Mouse (Mus musculus) intestine, embryonic 14.5 days (tissue): ENCODE data around the gene Ramac. TPM values are rescaled to one million over a fixed set of nuclear protein-coding genes. Genes with fewer than 3 reads are reported as not detected.

Source experiments
- ATAC-seq: fragments of 200-750 bp; cut with Nextera tagmentation; replicated peaks from 2 replicates; pipeline ENCODE4 v1.8.0; 2017; ENCODE audit warnings: low read depth, moderate number of reproducible peaks, moderate TSS enrichment, moderate library complexity; ENCODE audit not compliant: low FRiP score, low TSS enrichment
- DNase-seq: peaks from one replicate; pipeline ENCODE4 v3.0.0-alpha.2; 2018; ENCODE audit warnings: low spot score
- H3K27ac ChIP-seq: fragments of 300-500 bp; sonication (generic); 2 replicates; pipeline ENCODE4 v1.5.1; 2014; ENCODE audit warnings: low read depth, mild to moderate bottlenecking, control low read depth
- H3K27me3 ChIP-seq: fragments of 300-500 bp; sonication (generic); replicated peaks from 2 replicates; pipeline ENCODE4 v1.6.1; 2014; ENCODE audit warnings: low read length, control low read depth; ENCODE audit not compliant: control insufficient read depth, insufficient read depth
- H3K36me3 ChIP-seq: fragments of 300-500 bp; sonication (generic); 2 replicates; pipeline ENCODE4 v1.6.1; 2014; ENCODE audit warnings: low read length, control low read depth; ENCODE audit not compliant: control insufficient read depth, insufficient read depth
- H3K4me1 ChIP-seq: fragments of 300-500 bp; sonication (generic); replicated peaks from 2 replicates; pipeline ENCODE4 v1.6.1; 2014; ENCODE audit warnings: low read length, control low read depth, mixed read lengths; ENCODE audit not compliant: control insufficient read depth, insufficient read depth
- H3K4me2 ChIP-seq: fragments of 300-500 bp; sonication (generic); 2 replicates; pipeline ENCODE4 v1.6.1; 2014; ENCODE audit warnings: low read length
- H3K4me3 ChIP-seq: fragments of 300-500 bp; sonication (generic); 2 replicates; pipeline ENCODE4 v1.5.1; 2014; ENCODE audit warnings: low read depth, low read length, control low read depth, mixed read lengths
- H3K9ac ChIP-seq: fragments of 300-500 bp; sonication (generic); 2 replicates; pipeline ENCODE4 v1.6.1; 2014; ENCODE audit warnings: mild to moderate bottlenecking, low read length
- H3K9me3 ChIP-seq: fragments of 300-500 bp; sonication (generic); 2 replicates; pipeline ENCODE4 v1.6.1; 2016; ENCODE audit warnings: low read length, control low read depth; ENCODE audit not compliant: control insufficient read depth
- WGBS: fragments of 180-500 bp; shearing (Covaris S2); extraction: QIAGEN DNeasy Blood & Tissue Kit; methylation state at CpG from one replicate; pipeline ENCODE4 v1.1.7; 2014; 5-methylcytosine and 5-hydroxymethylcytosine counted together
- polyA plus RNA-seq: library from polyadenylated mRNA; unstranded; fragments of >200 nt; fragmentation: Nextera tagmentation; extraction: Ambion mirVana; gene quantifications from 2 replicates; pipeline ENCODE4 v1.2.1, GENCODE M21; 2014

Ramac gene
- polyA plus RNA-seq, 1 experiment from 2014 or later, result 125 TPM

DNA sequence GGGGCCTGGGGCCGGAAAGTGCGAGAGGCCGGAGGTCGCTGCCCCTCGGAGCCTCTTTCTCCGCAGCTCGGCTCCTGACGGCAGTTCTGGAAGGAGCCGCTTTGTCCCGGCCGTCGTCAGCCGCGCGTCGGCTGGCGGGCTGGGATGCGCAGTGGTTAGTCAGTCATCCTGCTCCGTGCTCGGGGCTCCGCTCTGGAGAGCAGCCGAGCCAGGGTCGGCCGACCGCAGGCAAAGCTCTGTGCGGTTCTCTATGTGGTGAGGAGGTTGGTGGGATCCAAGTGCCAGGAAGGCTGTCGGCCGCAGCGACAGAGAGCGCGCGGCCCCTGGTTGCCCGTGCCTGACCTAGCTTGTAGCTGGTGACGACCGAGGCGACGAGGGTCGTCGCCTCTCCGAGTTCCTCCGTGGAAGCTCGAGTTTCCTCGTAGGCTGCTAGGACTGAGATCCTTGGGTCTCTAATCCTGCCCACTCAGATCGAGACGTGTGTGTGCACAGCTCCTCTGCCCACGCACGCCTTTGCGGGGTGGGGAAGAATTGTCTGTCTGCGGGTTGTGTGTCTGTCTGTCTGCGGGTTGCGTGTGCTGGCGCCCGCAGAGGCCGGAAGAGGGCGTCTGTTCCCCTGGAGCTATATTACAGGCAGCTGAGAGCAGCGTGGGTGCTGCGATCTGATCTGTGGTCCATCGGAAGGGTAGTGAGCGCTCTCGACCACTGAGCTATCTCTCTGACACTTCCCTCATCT, 553 bp downstream of the Ramac start:
- Histone ChIP-seq H3K4me3 (peak overlapping the region; percentile 99), H3K27me3 (no peaks in the 10 kb centered on the region), H3K4me2 (peak overlapping the region; percentile 84), H3K9ac (peak overlapping the region; percentile 88), H3K4me1 (peaks cover 6% of the 10 kb centered on the region), H3K9me3 (no peaks in the 10 kb centered on the region), H3K27ac (peak overlapping the region; percentile 80), H3K36me3 (no peaks in the 10 kb centered on the region)
- DNase-seq, result no peak
- 1% methylated on average over 60 of the region's 60 CpGs for WGBS
- peak; percentile 87 for ATAC-seq

DNA sequence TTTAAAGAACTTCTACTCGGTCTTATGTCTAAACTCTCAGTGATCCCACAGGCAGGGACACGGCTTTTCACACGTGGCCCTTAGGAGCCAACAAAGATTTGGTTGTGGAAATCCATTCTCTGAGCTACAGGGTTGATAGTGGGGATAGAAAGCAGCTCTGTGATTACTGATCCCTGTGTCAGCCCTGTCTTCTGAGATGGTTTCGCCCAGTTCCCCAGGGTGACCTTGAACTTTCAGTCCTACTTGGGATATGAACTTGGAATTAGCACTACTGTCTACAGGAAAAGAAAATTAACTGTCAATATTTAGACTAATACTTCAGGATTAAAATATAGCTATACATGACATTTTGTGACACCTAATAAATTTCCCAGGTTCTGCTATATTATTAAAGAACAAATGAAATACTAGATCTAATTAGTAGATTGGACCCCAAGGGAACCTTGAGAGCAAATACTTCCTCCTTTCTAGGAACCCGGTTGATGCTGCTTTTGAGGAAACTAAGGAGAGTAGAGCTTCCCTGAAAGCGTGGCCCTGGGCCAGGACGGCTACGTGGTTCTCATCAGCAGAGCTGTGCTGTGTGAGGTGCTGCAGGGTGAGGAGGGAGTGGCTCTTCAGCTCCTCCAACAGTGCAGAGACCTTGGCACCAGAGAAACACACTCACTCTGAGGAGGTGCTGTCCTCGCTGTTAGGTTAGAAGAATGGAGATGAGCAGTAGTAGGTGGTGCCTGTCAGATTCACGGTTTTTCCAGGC, 10.2 kb downstream of the Ramac start:
- no peaks in the 10 kb centered on the region for H3K27me3 ChIP-seq
- ATAC-seq, result no peak
- no peak for DNase-seq
- H3K4me3 ChIP-seq, result no peak overlapping the region
- H3K4me2 ChIP-seq, result no peak overlapping the region
- H3K9me3 ChIP-seq, result no peaks in the 10 kb centered on the region
- H3K36me3 ChIP-seq, result no peaks in the 10 kb centered on the region
- no peaks in the 10 kb centered on the region for H3K4me1 ChIP-seq
- H3K9ac ChIP-seq, result no peak overlapping the region
- WGBS, result 77% methylated on average over 10 of the region's 10 CpGs
- H3K27ac ChIP-seq, result no peak overlapping the region

DNA sequence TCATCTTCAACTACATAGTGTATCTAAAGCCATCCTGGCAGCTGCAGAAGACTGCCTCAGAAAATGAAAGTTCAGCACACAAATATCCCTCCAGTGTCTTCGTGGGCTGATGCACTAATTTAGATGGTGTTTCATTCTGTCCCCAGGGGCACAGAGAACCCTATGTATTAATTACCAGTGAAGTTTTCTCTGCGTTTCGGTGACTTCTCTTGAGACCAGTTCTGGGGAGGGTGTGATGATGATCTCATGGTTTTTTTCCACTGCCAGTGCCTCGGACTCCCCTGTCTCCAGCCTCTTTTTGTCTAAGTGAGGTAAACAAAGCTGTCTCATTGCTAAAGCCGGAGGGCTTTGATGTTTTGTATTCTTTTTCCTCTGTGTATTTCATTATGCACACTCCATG, 12.6 kb downstream of the Ramac start:
- no peak overlapping the region for H3K4me3 ChIP-seq
- no peak overlapping the region for H3K27ac ChIP-seq
- H3K9ac ChIP-seq, result no peak overlapping the region
- WGBS, result 84% methylated on average over 5 of the region's 5 CpGs
- DNase-seq (no peak), ATAC-seq (no peak)
- H3K9me3 ChIP-seq, result peaks cover 2% of the 10 kb centered on the region; the same call in 1 of the 2 replicates
- no peaks in the 10 kb centered on the region for H3K4me1 ChIP-seq
- no peak overlapping the region for H3K4me2 ChIP-seq
- H3K27me3 ChIP-seq, result no peaks in the 10 kb centered on the region
- H3K36me3 ChIP-seq, result peaks cover 6% of the 10 kb centered on the region

DNA sequence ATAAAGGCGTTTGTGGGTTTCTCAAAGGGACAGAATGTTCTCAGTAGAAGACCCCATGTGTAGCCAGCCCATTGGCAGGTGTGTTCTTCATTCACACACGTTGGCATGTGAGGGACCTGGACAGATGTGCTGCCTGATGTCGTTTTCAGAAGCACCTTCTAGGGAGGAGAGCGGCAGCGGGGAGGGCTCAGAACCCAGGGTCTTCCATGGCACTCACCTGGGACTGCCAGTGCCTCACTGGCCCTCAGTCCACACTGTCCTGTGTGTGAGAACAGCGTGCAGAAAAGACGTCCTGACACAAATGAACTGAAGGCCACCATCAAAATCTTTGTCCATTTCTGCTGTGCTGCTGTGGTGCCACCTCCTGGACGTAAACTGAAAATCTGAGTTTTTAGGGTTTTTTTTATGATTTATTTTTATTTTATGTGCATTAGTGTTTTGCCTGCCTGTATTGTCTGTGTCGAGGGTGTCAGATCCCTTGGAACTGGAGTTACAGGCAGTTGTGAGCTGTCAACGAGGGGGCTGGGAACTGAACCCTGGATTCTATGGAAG, 15.0 kb downstream of the Ramac start:
- Histone ChIP-seq H3K27me3 (no peaks in the 10 kb centered on the region), H3K9me3 (peaks cover 9% of the 10 kb centered on the region), H3K4me3 (no peak overlapping the region), H3K4me1 (no peaks in the 10 kb centered on the region), H3K27ac (no peak overlapping the region), H3K36me3 (peaks cover 25% of the 10 kb centered on the region), H3K9ac (no peak overlapping the region), H3K4me2 (no peak overlapping the region)
- no peak for ATAC-seq
- no peak for DNase-seq
- 67% methylated on average over 10 of the region's 10 CpGs for WGBS

DNA sequence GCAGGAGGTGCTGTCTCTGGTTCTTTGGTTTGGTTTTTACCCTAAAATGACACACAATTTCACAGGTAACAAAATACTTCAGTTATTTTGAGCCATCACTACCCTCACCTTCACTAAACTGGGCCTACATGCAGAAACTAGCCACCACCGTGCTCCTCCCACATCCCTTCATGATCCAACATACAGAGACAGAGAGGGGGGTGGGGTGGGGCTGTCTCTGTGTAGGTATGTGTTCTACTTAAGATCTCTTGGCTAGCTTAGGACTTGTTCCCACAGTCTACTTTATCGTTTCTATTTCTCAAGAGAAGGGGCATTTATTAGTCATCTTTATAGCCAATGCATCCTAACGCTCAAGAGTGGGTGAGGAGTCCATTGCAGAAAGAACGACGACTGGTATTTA, 25.8 kb downstream of the Ramac start:
- Histone ChIP-seq H3K9ac (peak overlapping the region; percentile 76), H3K4me3 (peak overlapping the region; percentile 71), H3K27me3 (no peaks in the 10 kb centered on the region), H3K4me2 (peak overlapping the region; percentile 70), H3K9me3 (no peaks in the 10 kb centered on the region), H3K27ac (peak overlapping the region; percentile 97), H3K4me1 (peaks cover 11% of the 10 kb centered on the region), H3K36me3 (peaks cover 17% of the 10 kb centered on the region)
- ATAC-seq (no peak), DNase-seq (no peak)
- 5% methylated on average over 5 of the region's 5 CpGs for WGBS

DNA sequence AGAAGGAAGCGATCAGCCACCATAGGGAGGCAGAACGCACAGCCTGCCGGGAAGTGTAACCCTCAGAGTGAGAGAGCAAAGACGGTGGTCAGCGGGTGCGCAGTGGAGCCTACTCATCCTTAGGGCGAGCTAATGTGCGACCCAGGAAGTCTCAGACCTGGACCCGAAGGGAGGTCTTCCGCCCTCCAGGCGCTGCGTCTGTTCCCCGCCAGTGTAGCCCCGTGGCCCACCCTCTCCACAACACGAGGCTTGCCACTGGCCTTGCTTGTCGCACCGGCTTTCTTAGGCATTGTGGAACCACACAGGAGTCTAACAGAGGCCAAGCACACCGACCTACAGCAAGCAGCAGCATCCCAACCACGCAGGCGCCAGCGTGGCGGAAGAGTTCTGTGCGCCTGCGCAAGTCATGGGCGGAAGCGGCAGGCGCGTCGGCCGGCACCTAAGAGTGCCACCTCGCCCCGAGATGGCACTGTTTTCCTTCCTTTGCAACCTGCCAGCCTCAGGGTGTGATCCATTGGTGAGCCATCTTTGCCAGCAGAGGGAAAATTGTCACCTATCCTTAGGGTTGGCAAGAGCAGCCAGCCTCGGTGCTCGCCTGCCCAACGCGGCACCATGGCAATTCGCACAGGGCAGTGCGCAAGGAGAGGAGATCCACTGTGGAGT, 26.5 kb downstream of the Ramac start, which contains the start of gene 3110040N11Rik:
TSS of gene 3110040N11Rik (minus strand) at position 384 of the 663 bp plus-strand sequence.
- DNase-seq (peak; percentile 89), ATAC-seq (peak; percentile 90)
- H3K9ac ChIP-seq, result peak within 1 kb of the TSS; percentile 76
- H3K36me3 ChIP-seq, result peaks cover 24% of the 10 kb centered on the region
- H3K9me3 ChIP-seq, result no peaks in the 10 kb centered on the region
- no peaks in the 10 kb centered on the region for H3K27me3 ChIP-seq
- H3K4me3 ChIP-seq, result peak within 1 kb of the TSS; percentile 71
- WGBS, result 1% methylated on average over 38 of the region's 38 CpGs
- H3K27ac ChIP-seq, result peak within 1 kb of the TSS; percentile 97
- H3K4me1 ChIP-seq, result peaks cover 11% of the 10 kb centered on the region
- H3K4me2 ChIP-seq, result peak within 1 kb of the TSS; percentile 70

DNA sequence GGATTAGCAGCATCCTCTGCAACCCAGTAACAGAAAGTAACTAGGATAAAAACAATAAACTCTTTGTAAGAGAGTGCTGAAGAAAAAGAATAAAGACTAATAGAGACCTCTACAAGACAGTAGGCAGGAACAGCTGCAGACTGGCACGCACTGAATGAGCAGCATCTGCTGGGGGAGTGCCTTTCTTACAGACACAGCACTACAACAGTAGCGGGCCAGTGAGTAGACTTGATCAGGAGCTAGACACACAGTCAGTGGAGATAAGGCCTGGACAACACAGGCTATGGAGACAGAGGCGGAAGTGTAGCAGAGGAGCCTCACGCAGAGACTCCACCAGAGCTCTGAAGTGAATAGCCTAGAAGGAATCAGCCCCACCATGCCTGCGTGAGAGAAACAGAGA, 43.3 kb downstream of the Ramac start:
- Histone ChIP-seq H3K4me3 (no peak overlapping the region), H3K4me1 (no peaks in the 10 kb centered on the region), H3K4me2 (no peak overlapping the region), H3K9ac (no peak overlapping the region), H3K9me3 (no peaks in the 10 kb centered on the region), H3K27ac (no peak overlapping the region), H3K27me3 (no peaks in the 10 kb centered on the region), H3K36me3 (peaks cover 32% of the 10 kb centered on the region)
- no peak for ATAC-seq
- no peak for DNase-seq
- WGBS, result 81% methylated on average over 5 of the region's 5 CpGs
